Mouse (Mus musculus): ENCODE results near the gene Gm34653. TPM values are rescaled to one million over a fixed set of nuclear protein-coding genes. Genes with fewer than 3 reads are reported as not detected.

The Gm34653 gene
- total and polyA plus RNA-seq, 3 experiments, result not detected

DNA sequence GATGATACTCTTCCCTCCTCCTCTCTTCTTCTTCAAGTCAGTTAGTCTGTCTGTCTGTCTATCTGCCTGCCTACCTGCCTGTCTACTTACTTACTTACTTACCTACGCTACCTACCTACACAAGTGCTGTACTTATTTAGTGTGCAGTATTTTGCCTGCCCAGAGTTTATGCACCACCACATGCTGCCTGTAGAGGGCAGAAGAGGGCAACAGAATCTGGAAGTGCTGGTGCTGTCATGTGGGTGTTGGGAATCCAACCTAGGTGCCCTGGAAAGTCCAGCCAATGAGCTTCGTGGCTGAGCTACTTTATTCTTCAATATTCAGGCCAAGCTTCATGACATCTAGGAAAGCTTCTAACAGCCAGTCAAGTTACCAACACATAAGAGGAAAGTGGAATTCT lies 48.7 kb upstream of the Gm34653 start:
- Histone ChIP-seq H3K27ac (ENCODE audit: insufficient read depth, low read depth) (no peak overlapping the region), H3K4me1 (ENCODE audit: control insufficient read depth in 1 of 2, insufficient read depth in 2 of 2) (peaks cover 0 to 14% of the 10 kb centered on the region in 2 experiments; a peak in 2 of 4 replicates), H3K36me3 (replicated peaks in 1 of 2; ENCODE audit: control insufficient read depth in 1 of 2, insufficient read depth in 1 of 2, low read length in 1 of 2) (peaks cover 62 to 88% of the 10 kb centered on the region in 2 experiments), H3K79me2 (replicated peaks; ENCODE audit: control insufficient read depth, extremely low read depth, insufficient read depth, poor library complexity, severe bottlenecking) (peaks cover 2% of the 10 kb centered on the region; the same call in 1 of the 2 replicates), H3K4me3 (replicated peaks in 1 of 3; ENCODE audit: low read depth in 2 of 3, low read length in 2 of 3, poor library complexity in 1 of 3) (no peak overlapping the region), H3K27me3 (replicated peaks) (no peaks in the 10 kb centered on the region), H3K9me3 (replicated peaks; ENCODE audit: low read length) (peaks cover 6% of the 10 kb centered on the region), H3K9ac (ENCODE audit: insufficient read depth, low read depth) (no peak overlapping the region), H3K4me2 (ENCODE audit: insufficient read depth, low read depth, poor library complexity, severe bottlenecking) (no peak overlapping the region)
- in situ Hi-C loops (cut with MboI; ENCODE audit: low pct_ligation_motif_present, low pct_unique_long_range_greater_than_20kb, low sequenced_read_pairs), result loop anchor here (25.0 kb wide), 1 partner anchor 328 kb away; the partner anchor contains the start of genes AI182371 and Cntrl
- DNase-seq (ENCODE audit: extremely low read depth), result no peak
- dilution Hi-C loops (cut with MboI; ENCODE audit: extremely low pct_ligation_motif_present, extremely low pct_unique_long_range_greater_than_20kb, low sequenced_read_pairs), result no loop called here
- TF ChIP-seq CTCF (conservative IDR thresholded peaks at IDR 0.05 in 1 of 2, IDR thresholded peaks at IDR 0.05 in 1 of 2; ENCODE audit: low read depth in 2 of 2, low read length in 2 of 2), result peak; percentile 64 to 74
- no peak for TF ChIP-seq MYC (IDR thresholded peaks at IDR 0.05; ENCODE audit: low read depth, low read length)

DNA sequence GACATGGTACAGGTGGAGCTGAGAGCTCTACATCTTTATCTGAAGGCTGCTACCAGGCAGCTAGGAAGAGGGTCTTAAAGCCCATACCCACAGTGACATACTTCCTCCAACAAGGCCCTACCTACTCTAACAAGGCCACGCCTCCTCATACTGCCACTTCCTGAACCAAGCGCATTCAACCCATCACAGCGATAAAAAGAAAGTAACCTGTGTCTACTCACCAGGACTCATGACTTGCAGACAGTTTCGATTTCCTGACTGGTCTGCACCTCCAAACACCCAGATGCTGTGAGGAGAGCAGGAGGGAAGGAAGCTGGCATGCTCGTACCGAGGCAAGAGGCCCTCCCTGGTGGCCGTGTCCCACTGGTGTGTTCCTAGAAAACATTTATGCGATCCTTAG lies 42.5 kb upstream of the Gm34653 start:
- H3K27ac ChIP-seq (ENCODE audit: insufficient read depth, low read depth), result peak overlapping the region; percentile 84
- H3K9me3 ChIP-seq (replicated peaks; ENCODE audit: low read length), result peaks cover 7% of the 10 kb centered on the region
- H3K9ac ChIP-seq (ENCODE audit: insufficient read depth, low read depth), result peak overlapping the region; percentile 54; the same call in 1 of the 2 replicates
- H3K36me3 ChIP-seq (replicated peaks in 1 of 2; ENCODE audit: control insufficient read depth in 1 of 2, insufficient read depth in 1 of 2, low read length in 1 of 2), result peaks cover 41 to 65% of the 10 kb centered on the region in 2 experiments
- DNase-seq (ENCODE audit: extremely low read depth), result peak; percentile 85
- peak overlapping the region; percentile 54 to 69 (median 68) for H3K4me3 ChIP-seq (replicated peaks in 1 of 3; ENCODE audit: low read depth in 2 of 3, low read length in 2 of 3, poor library complexity in 1 of 3)
- peak overlapping the region; percentile 79 for H3K4me2 ChIP-seq (ENCODE audit: insufficient read depth, low read depth, poor library complexity, severe bottlenecking)
- no peaks in the 10 kb centered on the region; the same call in 1 of the 2 replicates for H3K79me2 ChIP-seq (replicated peaks; ENCODE audit: control insufficient read depth, extremely low read depth, insufficient read depth, poor library complexity, severe bottlenecking)
- TF ChIP-seq MAX (IDR thresholded peaks at IDR 0.05; ENCODE audit: low read length) (0 out of 2 replicates have a peak, but pooled peaks have one; percentile 1), GABPA (IDR thresholded peaks at IDR 0.05; ENCODE audit: insufficient replicate concordance, low read depth, low read length) (no peak), JUN (IDR thresholded peaks at IDR 0.05; ENCODE audit: insufficient read depth, low read depth, low read length) (no peak), SMC3 (IDR thresholded peaks at IDR 0.05; ENCODE audit: low read depth, low read length) (no peak), HCFC1 (IDR thresholded peaks at IDR 0.05; ENCODE audit: low read depth, low read length) (peak; percentile 41; the same call in 1 of the 2 replicates), SIN3A (IDR thresholded peaks at IDR 0.05; ENCODE audit: low read length) (no peak), MAFK (IDR thresholded peaks at IDR 0.05; ENCODE audit: insufficient replicate concordance, low read length) (no peak), POLR2A (IDR thresholded peaks at IDR 0.05; ENCODE audit: low read depth, low read length) (peak; percentile 67), NELFE (IDR thresholded peaks at IDR 0.05; ENCODE audit: low read depth, low read length) (peak; percentile 57; the same call in 1 of the 2 replicates), CHD2 (IDR thresholded peaks at IDR 0.05; ENCODE audit: low read length) (no peak), USF2 (conservative IDR thresholded peaks at IDR 0.05; ENCODE audit: low read depth, low read length) (no peak), TBP (conservative IDR thresholded peaks at IDR 0.05; ENCODE audit: low read depth, low read length) (0 out of 2 replicates have a peak, but pooled peaks have one; percentile 28), TCF12 (IDR thresholded peaks at IDR 0.05; ENCODE audit: low read depth, low read length) (peak; percentile 51; the same call in 1 of the 2 replicates), IRF4 (IDR thresholded peaks at IDR 0.05; ENCODE audit: low read depth, low read length) (peak; percentile 28; the same call in 1 of the 2 replicates), ELF1 (IDR thresholded peaks at IDR 0.05; ENCODE audit: low read depth, low read length) (peak; percentile 89), NRF1 (IDR thresholded peaks at IDR 0.05; ENCODE audit: low read depth, low read length) (no peak), ETS1 (conservative IDR thresholded peaks at IDR 0.05; ENCODE audit: low read depth, low read length) (no peak), ZNF384 (IDR thresholded peaks at IDR 0.05; ENCODE audit: low read depth, low read length) (no peak), PAX5 (IDR thresholded peaks at IDR 0.05; ENCODE audit: low read length) (no peak), POLR2AphosphoS2 (IDR thresholded peaks at IDR 0.05; ENCODE audit: low read depth, low read length) (no peak)
- no peaks in the 10 kb centered on the region for H3K27me3 ChIP-seq (replicated peaks)
- in situ Hi-C loops (cut with MboI; ENCODE audit: low pct_ligation_motif_present, low pct_unique_long_range_greater_than_20kb, low sequenced_read_pairs) (loop anchor here (10.0 to 25.0 kb wide), 2 partner anchors 175 to 322 kb away; partner anchors contain the start of genes AI182371, Cntrl and Traf1), dilution Hi-C loops (cut with MboI; ENCODE audit: extremely low pct_ligation_motif_present, extremely low pct_unique_long_range_greater_than_20kb, low sequenced_read_pairs) (no loop called here)
- peaks cover 3 to 17% of the 10 kb centered on the region in 2 experiments; a peak in 2 of 4 replicates for H3K4me1 ChIP-seq (ENCODE audit: control insufficient read depth in 1 of 2, insufficient read depth in 2 of 2)
